Mouse (Mus musculus): ENCODE results near the gene Tspan8.

The Tspan8 gene

DNA sequence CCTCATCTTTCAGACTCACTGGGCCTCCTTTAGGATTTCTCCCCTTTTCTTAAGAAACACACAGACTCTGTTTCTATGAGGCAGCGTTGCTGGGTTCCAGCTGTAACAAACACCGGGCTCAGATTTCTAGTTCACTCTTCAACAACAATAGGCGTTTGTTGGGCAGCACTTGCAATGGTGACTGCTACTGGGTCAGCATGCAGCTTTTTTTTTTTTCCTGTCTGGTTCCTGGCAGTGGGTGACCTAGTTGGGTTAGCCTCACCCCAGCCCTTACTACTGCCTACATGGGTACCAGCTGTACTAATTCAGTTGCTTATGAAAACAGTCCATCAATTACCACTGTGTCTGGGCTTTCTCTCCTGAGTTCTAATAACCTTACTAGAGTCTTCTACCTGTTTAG, 14.1 kb downstream of the Tspan8 start:
- intact Hi-C loops (cut with DNase I), result no loop called here

DNA sequence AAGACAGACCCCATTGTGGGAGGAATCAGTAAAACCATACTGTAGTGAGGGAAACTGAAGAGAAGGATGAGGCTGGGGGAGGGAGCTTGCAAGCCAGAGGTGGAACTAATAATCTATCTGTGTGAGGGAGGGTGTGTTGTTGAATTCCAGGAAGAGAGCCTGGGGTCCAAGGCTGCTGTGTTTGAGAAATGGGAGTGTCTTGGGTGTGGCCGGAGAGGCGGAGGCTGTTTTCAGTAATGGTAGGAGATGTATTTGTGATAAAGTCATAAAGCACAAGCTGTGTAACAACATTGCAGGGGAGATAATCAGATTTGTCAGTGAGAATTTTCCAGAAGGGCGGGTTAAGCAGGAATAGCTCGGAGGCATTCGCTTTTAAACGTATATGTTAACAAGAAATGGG, 17.4 kb downstream of the Tspan8 start:
- intact Hi-C loops (cut with DNase I), result no loop called here

DNA sequence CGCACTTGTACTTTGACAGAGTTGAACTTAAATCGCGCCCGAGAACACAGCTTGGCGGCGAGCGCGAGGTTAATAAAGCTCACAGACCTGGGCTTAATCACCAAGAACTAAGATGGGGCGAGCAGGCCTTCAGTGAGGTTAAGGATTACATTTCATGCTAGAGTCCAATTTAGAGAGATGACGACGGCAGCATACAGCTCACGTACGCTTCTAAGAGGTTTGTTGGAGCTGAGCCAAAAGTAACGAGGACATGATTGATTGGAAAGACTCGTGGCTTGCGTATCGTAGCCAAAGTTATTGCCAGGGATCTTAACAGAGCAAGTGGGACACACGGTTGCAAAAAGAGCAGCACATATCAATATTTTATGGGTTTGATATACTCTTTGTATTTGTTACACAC, 30.3 kb downstream of the Tspan8 start:
- intact Hi-C loops (cut with DNase I), result no loop called here

DNA sequence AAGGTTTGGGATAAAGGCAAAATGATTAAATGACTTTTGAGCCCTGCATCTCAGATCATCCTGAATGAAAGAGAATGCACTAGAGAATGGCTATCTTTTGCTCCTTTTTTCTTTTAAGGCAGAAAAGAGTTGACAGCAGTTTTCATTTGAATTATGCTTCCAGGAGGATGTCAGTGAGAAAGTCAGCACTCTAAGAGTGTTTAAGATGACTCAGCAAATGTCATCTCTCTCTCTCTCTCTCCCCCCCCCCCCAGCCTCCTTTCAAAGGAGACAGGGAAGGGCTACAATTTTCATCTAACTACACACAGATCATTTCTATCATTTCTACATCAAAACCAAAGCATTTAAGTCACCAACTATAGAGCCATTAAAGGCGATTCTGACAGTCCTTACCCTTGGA, 31.9 kb downstream of the Tspan8 start:
- intact Hi-C loops (cut with DNase I), result no loop called here

DNA sequence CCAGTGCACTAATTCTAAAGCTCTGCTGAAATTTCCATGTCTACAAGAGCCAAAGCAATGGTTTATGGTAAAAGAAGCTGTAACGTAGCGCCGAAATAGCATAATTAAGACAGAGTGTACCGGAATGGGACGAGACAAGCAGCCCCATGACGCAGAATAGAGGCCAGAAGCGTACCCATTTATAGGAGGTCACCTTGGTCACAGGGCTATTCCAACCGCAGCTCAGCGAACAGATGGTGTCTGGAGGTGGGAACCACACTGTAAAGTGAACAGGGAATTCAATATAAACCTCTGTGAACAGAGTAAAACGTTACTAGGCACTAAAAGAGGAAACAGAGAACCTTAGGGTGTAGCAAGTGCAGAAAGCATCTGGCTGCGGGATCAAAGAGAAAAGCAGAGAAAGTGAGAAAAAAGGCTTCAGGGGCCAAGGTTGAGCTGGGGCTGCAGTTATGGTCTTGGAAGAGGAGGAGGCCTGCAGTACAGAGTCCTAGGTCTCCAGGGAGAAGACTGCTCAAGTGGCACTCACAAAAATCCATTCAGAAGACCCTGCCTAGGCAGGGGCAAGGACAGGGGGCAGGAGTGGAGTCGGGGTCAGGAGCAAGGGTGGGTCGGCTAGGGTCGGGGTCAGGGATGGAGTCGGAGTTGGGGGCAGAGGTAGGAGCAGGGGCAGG, 43.7 kb downstream of the Tspan8 start:
- intact Hi-C loops (cut with DNase I), result no loop called here

DNA sequence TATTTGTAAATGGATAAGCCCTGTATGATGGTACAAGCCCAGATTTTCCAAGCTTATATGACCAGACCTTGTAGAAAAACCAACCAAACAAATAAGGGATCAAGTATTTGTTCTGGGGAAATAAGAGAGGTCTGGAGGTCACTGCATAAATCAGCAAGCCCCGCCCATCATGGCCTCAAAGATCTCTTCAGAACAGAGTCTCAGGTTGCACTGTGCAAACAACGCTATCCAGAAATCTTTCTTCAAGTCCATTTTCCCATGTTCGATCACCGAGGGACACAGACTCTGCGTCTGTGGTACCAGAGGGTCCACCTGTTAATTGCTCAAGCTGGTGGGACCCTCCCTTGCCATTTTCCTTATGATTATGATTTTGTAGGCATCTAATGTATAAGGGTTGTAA, 45.3 kb downstream of the Tspan8 start:
- intact Hi-C loops (cut with DNase I), result no loop called here

DNA sequence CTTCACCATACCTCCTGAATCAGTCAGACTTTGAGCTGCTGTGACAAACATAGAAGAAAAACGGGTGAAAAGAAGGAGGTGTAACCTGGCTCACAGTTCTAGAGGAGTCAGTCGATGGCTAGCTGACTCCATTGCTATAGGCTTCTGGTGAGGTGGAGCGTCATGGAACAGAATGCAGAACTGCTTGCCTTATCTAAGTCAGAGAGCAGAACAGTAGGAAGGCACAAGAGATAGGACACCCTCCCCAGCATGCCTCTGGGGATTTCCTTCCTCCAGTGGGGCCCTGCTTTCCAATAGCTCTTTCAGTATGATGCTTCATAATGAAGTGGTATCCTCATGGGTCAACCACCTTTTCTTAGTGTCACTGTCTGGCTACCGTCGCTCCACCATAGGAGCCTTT, 66.1 kb downstream of the Tspan8 start:
- intact Hi-C loops (cut with DNase I), result no loop called here

DNA sequence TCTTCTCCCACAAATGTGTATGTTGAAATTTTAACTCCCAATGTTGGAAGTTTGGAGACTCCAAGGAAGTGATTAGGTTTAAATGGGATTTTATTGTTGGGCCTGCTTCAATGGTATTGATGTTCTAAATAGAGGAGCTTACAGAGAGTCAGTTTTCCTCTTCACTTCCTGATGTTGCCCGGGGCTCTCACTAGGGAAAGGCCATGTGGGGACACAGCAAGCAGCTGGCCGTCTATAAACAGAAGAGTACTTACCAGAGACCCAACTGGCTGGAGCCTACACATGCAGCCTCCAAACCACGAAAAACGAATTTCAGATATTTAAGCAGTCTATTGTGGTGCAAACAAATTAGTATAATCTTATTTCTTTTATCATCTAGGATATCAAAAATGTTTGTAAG, 75.3 kb downstream of the Tspan8 start:
- intact Hi-C loops (cut with DNase I), result no loop called here

DNA sequence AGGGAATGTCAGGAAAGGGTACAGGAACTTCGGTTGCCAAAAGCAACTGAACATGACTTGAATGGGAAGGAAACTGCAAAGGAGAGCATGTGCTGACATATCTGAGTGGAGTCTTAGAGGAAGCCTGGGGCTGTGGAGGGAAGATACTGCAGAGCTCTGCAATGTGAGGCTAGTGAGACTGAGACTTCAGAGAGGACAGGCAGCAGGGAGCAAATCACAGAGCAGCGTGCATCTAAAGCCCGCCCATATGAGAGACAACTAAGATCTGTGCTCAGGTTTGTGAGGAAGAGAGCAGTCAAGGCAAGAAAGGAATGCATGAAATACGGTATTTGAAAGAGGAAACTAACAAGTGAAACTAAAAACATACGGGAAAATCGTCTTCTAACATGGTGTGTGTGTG, 76.3 kb downstream of the Tspan8 start:
- intact Hi-C loops (cut with DNase I), result no loop called here

DNA sequence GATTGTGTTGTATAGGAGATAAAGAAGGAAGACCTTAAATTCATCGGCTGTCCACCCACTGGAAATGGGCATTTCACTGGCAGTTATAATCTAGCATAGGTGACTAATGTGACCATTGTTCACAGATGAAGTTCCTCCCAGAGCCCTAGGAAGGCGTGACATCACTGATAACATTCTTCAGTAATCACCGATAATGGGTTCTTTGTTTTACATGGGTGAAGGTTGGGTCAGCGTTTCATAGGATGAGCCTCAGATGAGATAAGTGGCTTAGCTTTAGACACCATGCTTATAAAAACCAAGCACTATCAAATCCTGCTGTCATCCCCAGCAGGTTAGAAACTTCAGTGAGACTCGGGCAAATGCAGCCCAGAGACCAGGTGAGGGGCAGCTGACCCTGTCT, 77.4 kb downstream of the Tspan8 start:
- intact Hi-C loops (cut with DNase I), result no loop called here

DNA sequence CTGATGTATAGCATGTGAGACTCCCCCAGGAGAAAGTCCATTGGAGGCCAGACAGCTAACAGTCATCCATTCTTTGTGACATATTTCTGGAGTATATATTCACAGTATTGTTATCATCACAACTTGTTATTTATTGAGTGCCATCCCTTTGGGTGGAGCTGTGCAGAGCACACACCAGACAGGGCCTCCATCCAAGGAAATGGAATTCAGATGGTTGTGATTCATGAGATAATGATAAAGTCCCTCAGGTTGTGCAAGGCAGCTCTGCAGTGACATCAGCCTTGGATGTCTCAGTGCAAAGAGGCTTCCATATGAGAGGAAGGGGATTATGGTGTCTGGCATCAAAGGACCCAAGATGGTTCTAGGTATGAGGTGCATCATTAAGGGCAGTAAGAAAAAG, 80.1 kb downstream of the Tspan8 start:
- intact Hi-C loops (cut with DNase I), result no loop called here

DNA sequence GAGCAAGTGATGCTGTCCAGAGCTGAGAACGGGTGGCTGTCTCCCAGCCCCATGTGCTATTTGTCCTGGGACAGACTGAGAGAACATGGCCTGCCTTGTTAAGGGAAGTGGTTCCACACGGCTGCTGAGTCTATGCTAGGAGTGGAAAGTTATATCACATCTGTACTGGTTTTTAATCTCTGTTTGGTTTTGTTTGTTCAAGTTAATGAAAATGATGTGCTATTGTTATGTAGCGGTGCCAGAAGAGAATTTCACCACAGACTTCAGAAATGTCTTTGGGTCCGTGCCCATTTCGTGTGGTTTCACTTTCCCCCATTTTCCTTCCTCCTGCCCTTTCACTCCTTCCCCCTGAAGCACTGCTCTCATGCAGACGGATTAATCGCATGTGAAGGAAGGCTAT, 80.6 kb downstream of the Tspan8 start:
- intact Hi-C loops (cut with DNase I), result no loop called here
